Mouse (Mus musculus): ENCODE measurements around the gene Clasp1. TPM values are rescaled to one million over a fixed set of nuclear protein-coding genes. Genes with fewer than 3 reads are reported as not detected.

Clasp1 gene
- total and polyA plus RNA-seq, 2 experiments from 2014 or later = 63.2 to 126 TPM

DNA sequence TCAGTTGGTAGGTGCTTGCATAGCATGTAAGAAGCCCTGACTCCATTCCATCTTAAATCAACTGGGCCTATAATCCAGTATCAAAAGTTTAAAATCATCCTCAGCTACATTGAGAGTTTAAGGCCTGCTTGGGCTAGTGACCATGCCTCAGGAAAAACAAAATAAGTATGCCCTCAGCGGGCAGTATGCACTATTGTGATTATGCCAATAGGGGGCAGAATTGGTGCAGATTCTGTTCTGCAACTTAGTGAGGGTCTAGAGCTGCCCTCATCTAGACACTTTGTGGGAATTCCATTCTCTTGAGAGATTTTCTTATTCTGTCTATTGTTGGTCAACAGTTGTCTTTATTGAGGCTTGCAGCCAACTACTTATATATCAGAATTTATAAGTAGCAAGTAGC, 116.9 kb downstream of the Clasp1 start:
- H3K4me2 ChIP-seq (ENCODE audit: low read depth, low read length) = no peak overlapping the region
- H3K27ac ChIP-seq = no peak overlapping the region
- no peaks in the 10 kb centered on the region for H3K9me3 ChIP-seq (ENCODE audit: low read length)
- H3K4me1 ChIP-seq (ENCODE audit: insufficient read depth, low read length) = no peaks in the 10 kb centered on the region
- DNase-seq (ENCODE audit: low spot score) = no peak
- no peak for ATAC-seq
- no peaks in the 10 kb centered on the region for H3K27me3 ChIP-seq (ENCODE audit: insufficient read depth, low read length)
- WGBS = 83% methylated on average over 1 of the region's 1 CpGs
- no peak overlapping the region for H3K9ac ChIP-seq (replicated peaks; ENCODE audit: low read length)
- H3K4me3 ChIP-seq (ENCODE audit: low read length) = no peak overlapping the region
- H3K36me3 ChIP-seq (ENCODE audit: insufficient read depth, low read length) = peaks cover 84% of the 10 kb centered on the region
- TF ChIP-seq CTCF (IDR thresholded peaks at IDR 0.05; ENCODE audit: low read depth) = peak; percentile 38

DNA sequence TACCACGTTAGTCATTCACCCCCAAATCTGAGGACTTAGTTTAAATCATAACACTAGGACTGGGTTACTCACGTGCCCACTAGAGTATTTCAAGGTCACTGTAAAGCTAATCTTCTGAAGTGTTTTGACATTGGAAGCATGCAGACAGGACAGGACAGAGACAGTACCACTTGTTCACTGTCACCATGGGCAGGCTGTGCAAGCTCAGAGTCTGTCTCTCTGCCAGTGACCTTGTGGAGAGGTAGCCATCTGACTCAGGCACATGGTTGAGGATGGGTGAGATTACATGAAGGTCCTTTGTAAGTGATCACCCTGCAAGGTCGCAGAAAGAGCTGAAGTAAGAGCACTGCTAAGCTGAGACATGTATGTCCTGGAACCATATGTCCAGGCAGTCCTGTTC, 122.1 kb downstream of the Clasp1 start:
- DNase-seq (ENCODE audit: low spot score) (no peak), ATAC-seq (no peak)
- no peak for TF ChIP-seq CTCF (IDR thresholded peaks at IDR 0.05; ENCODE audit: low read depth)
- Histone ChIP-seq H3K9me3 (ENCODE audit: low read length) (no peaks in the 10 kb centered on the region), H3K36me3 (ENCODE audit: insufficient read depth, low read length) (peaks cover 55% of the 10 kb centered on the region), H3K4me3 (ENCODE audit: low read length) (no peak overlapping the region), H3K27me3 (ENCODE audit: insufficient read depth, low read length) (no peaks in the 10 kb centered on the region), H3K27ac (no peak overlapping the region), H3K4me1 (ENCODE audit: insufficient read depth, low read length) (no peaks in the 10 kb centered on the region), H3K4me2 (ENCODE audit: low read depth, low read length) (no peak overlapping the region), H3K9ac (replicated peaks; ENCODE audit: low read length) (no peak overlapping the region)
- WGBS = 97% methylated on average over 3 of the region's 3 CpGs

DNA sequence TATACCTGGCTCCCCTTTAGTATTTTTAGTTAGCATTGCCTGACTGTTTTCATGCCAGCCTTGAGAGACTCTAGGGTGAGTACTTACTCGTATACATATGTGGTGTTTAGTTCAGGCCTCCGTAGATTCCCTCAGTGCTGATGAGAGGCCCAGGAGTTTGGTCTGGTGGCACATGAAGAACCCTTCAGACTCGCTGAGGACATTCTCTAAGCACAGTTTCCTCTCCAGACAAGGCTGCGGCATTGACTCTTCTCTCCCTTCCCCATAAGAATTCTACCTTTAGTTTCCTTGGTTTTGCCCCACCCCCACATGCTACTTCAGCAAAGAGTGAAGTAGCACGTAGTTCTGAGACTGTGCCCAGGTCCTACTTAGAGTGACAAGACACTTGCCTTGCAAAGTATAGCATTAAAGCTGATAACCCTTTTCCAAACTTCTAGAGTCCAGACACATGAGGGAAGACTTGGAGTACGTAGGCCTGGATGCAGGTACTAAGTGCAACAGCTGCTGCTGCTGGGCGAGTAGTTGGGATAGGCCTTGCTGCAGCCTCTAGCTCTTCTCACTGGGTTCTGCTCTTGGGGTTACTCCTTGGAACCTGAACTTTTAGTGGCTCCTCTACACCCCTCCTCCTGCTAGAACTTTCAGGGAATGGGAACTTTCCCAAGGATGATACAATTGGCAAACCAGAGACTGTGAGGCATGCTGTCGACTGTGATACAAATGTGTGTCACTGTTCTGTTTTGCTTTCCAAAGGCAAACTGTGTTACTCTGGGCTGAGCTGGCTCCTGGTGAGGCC, 123.1 kb downstream of the Clasp1 start:
- DNase-seq (ENCODE audit: low spot score) = no peak
- Histone ChIP-seq H3K9ac (replicated peaks; ENCODE audit: low read length) (no peak overlapping the region), H3K4me3 (ENCODE audit: low read length) (no peak overlapping the region), H3K4me1 (ENCODE audit: insufficient read depth, low read length) (no peaks in the 10 kb centered on the region), H3K27ac (no peak overlapping the region), H3K4me2 (ENCODE audit: low read depth, low read length) (no peak overlapping the region), H3K27me3 (ENCODE audit: insufficient read depth, low read length) (no peaks in the 10 kb centered on the region), H3K9me3 (ENCODE audit: low read length) (no peaks in the 10 kb centered on the region), H3K36me3 (ENCODE audit: insufficient read depth, low read length) (peaks cover 52% of the 10 kb centered on the region)
- ATAC-seq = no peak
- TF ChIP-seq CTCF (IDR thresholded peaks at IDR 0.05; ENCODE audit: low read depth) = no peak
- WGBS = 93% methylated on average over 8 of the region's 8 CpGs

DNA sequence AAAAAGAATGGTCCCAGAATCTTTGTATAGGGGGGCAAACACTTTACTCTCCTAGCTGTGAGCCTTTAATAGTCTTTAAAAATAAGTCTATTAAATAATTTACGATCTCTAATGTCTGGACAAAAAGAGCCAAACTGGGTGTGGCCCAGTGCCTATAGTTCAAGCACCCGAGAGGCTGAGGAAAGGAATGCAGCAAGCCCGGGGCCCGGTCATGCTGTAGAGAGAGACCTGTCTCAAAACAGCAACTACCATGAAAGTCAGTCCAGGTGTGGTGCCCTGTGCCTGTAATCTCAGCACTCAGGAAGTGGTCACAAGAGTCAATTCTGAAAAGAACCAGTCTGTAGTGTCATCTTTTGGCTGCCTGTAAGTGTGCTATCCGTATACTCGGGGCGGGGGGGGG, 127.4 kb downstream of the Clasp1 start:
- Histone ChIP-seq H3K36me3 (ENCODE audit: insufficient read depth, low read length) (peaks cover 34% of the 10 kb centered on the region), H3K9ac (replicated peaks; ENCODE audit: low read length) (no peak overlapping the region), H3K9me3 (ENCODE audit: low read length) (no peaks in the 10 kb centered on the region), H3K4me2 (ENCODE audit: low read depth, low read length) (no peak overlapping the region), H3K4me1 (ENCODE audit: insufficient read depth, low read length) (no peaks in the 10 kb centered on the region), H3K27me3 (ENCODE audit: insufficient read depth, low read length) (no peaks in the 10 kb centered on the region), H3K4me3 (ENCODE audit: low read length) (no peak overlapping the region), H3K27ac (no peak overlapping the region)
- no peak for TF ChIP-seq CTCF (IDR thresholded peaks at IDR 0.05; ENCODE audit: low read depth)
- no peak for ATAC-seq
- 86% methylated on average over 7 of the region's 7 CpGs for WGBS
- DNase-seq (ENCODE audit: low spot score) = no peak

DNA sequence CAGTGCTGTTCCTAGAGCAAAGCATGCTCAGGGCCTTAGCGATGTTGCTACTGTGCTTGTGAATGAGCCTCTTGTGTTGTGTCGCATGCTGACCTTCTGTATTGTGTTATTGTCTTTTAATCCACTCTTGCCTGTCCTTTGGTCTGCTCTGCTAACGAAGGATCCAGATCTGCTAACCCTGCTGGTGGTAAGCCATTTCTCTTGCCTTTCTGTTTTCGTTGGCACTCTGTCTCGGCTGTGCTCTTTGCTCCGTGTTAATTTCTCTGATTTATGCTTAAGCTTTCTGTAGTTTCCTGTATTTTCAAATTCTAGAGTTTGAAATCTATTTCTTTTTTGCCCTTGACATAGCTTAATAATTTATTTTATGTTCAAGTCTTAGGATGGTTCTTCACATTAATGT, 134.3 kb downstream of the Clasp1 start:
- H3K27ac ChIP-seq = no peak overlapping the region
- peaks cover 45% of the 10 kb centered on the region for H3K36me3 ChIP-seq (ENCODE audit: insufficient read depth, low read length)
- TF ChIP-seq CTCF (IDR thresholded peaks at IDR 0.05; ENCODE audit: low read depth) = no peak
- no peak overlapping the region for H3K9ac ChIP-seq (replicated peaks; ENCODE audit: low read length)
- H3K9me3 ChIP-seq (ENCODE audit: low read length) = no peaks in the 10 kb centered on the region
- no peak overlapping the region for H3K4me3 ChIP-seq (ENCODE audit: low read length)
- no peak overlapping the region for H3K4me2 ChIP-seq (ENCODE audit: low read depth, low read length)
- WGBS = 80% methylated on average over 6 of the region's 6 CpGs
- ATAC-seq = no peak
- no peak for DNase-seq (ENCODE audit: low spot score)
- no peaks in the 10 kb centered on the region for H3K4me1 ChIP-seq (ENCODE audit: insufficient read depth, low read length)
- H3K27me3 ChIP-seq (ENCODE audit: insufficient read depth, low read length) = no peaks in the 10 kb centered on the region

DNA sequence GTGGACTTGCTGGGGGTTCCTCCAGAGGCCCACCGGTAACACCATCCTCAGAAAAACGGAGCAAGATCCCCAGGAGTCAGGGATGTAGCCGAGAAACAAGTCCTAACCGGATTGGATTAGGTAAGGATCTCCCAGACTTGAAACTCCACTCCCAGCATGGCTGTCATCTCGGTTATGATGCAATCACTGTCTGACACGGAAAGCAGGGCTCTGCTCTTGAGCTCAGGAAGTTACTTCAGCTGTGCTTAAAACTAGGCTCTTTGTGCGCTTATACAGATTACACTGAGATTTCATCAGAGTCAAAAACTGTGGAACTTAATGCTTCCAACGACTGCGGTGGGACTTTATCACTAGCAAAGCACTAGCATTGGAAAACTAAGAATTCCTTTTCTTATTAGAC, 136.5 kb downstream of the Clasp1 start:
- no peak overlapping the region for H3K27ac ChIP-seq
- no peak for DNase-seq (ENCODE audit: low spot score)
- H3K36me3 ChIP-seq (ENCODE audit: insufficient read depth, low read length) = peaks cover 34% of the 10 kb centered on the region
- H3K4me3 ChIP-seq (ENCODE audit: low read length) = no peak overlapping the region
- ATAC-seq = no peak
- no peaks in the 10 kb centered on the region for H3K9me3 ChIP-seq (ENCODE audit: low read length)
- H3K4me1 ChIP-seq (ENCODE audit: insufficient read depth, low read length) = no peaks in the 10 kb centered on the region
- no peak overlapping the region for H3K9ac ChIP-seq (replicated peaks; ENCODE audit: low read length)
- H3K27me3 ChIP-seq (ENCODE audit: insufficient read depth, low read length) = no peaks in the 10 kb centered on the region
- TF ChIP-seq CTCF (IDR thresholded peaks at IDR 0.05; ENCODE audit: low read depth) = no peak
- H3K4me2 ChIP-seq (ENCODE audit: low read depth, low read length) = no peak overlapping the region
- 89% methylated on average over 9 of the region's 9 CpGs for WGBS

DNA sequence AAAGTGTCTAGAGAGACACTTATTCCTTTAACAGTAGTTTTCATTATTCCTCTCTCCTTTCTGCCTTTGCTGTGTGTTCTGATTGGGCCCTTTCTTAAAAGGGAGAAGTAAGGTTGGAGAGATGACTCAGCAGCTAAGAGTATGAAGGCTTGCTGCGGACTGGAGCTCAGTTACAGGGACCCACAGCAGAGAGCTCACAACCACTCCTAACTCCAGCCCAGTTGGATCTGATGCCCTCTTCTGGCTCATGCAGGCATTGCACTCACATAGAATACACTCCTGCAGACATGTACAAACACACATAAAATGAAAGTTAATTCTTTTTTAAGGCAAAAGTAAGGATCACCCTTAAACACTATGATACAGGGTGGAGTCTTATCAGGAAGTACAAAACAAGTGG, 140.4 kb downstream of the Clasp1 start:
- Histone ChIP-seq H3K36me3 (ENCODE audit: insufficient read depth, low read length) (peaks cover 38% of the 10 kb centered on the region), H3K4me1 (ENCODE audit: insufficient read depth, low read length) (no peaks in the 10 kb centered on the region), H3K4me2 (ENCODE audit: low read depth, low read length) (no peak overlapping the region), H3K27ac (no peak overlapping the region), H3K9me3 (ENCODE audit: low read length) (no peaks in the 10 kb centered on the region), H3K4me3 (ENCODE audit: low read length) (no peak overlapping the region), H3K9ac (replicated peaks; ENCODE audit: low read length) (no peak overlapping the region), H3K27me3 (ENCODE audit: insufficient read depth, low read length) (no peaks in the 10 kb centered on the region)
- peak; percentile 9 for DNase-seq (ENCODE audit: low spot score)
- peak; percentile 42 for TF ChIP-seq CTCF (IDR thresholded peaks at IDR 0.05; ENCODE audit: low read depth)
- WGBS = 88% methylated on average over 1 of the region's 1 CpGs
- peak; percentile 76 for ATAC-seq
